Mouse (Mus musculus) thymus, adult 2 months (tissue): ENCODE data around the gene Slc39a2.

Experiments
- CTCF ChIP-seq: fragments of 200-500 bp; IDR thresholded peaks from 2 replicates; pipeline ENCODE4 v1.5.1; 2012; ENCODE audit warnings: mild to moderate bottlenecking, control low read depth, low read length, moderate library complexity, borderline replicate concordance; ENCODE audit not compliant: control insufficient read depth, poor library complexity, insufficient read depth; ENCODE audit errors: extremely low read depth
- POLR2A ChIP-seq: fragments of 200-500 bp; IDR thresholded peaks from 2 replicates; pipeline ENCODE4 v1.6.1; 2012; ENCODE audit warnings: mild to moderate bottlenecking, low read length, control low read depth, moderate library complexity; ENCODE audit not compliant: control insufficient read depth, poor library complexity, insufficient read depth; ENCODE audit errors: extremely low read depth

- TF ChIP-seq CTCF (no peak), POLR2A (no peak)
Observed at GRCm38 (mm10) chr14:51853399-51853798, 39.3 kb upstream of the Slc39a2 start, which contains the start of gene Ear6.
